Mouse (Mus musculus): ENCODE results near the gene Tnnt3. TPM values are rescaled to one million over a fixed set of nuclear protein-coding genes. Genes with fewer than 3 reads are reported as not detected.

The Tnnt3 gene
- polyA plus RNA-seq, 1 experiment from 2014 or later: 8.0 TPM

DNA sequence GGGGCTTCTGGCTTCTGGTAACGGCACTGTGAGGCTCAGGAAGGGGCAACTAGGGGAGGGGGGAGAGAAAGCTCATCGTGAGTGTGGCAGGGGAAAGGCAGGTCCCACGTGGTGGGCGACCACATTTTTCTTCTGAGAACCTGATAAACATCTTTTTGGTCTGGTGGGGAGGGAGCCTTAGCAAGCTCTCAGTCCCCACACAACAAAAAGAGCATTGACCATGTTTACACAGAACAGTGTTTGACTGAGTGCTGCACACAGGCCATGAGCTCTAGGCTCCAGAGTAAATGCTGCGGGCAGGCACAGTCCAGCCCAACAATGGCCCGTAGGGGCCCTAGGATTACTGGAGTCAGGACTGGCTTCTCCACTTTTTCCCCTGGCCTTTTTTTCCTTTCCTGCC is 40.1 kb downstream of the Tnnt3 start:
- Histone ChIP-seq H3K36me3 (ENCODE audit: control insufficient read depth, insufficient read depth, low read length) (peaks cover 6% of the 10 kb centered on the region; the same call in 1 of the 2 replicates), H3K4me2 (ENCODE audit: low read depth, severe bottlenecking) (no peak overlapping the region; the same call in 1 of the 2 replicates), H3K9ac (ENCODE audit: low read length) (peak overlapping the region; percentile 41), H3K9me3 (ENCODE audit: control insufficient read depth, low read length) (no peaks in the 10 kb centered on the region), H3K4me3 (ENCODE audit: low read depth, low read length) (no peak overlapping the region), H3K4me1 (ENCODE audit: control insufficient read depth, insufficient read depth, low read length) (peaks cover 76% of the 10 kb centered on the region), H3K27ac (replicated peaks; ENCODE audit: low read depth, low read length) (peak overlapping the region; percentile 98), H3K27me3 (ENCODE audit: control insufficient read depth, insufficient read depth, low read length) (no peaks in the 10 kb centered on the region)
- DNase-seq (ENCODE audit: low spot score) (no peak), ATAC-seq (ENCODE audit: insufficient number of reproducible peaks, low FRiP score, low TSS enrichment, low read depth) (no peak)
- WGBS: 15% methylated on average over 6 of the region's 6 CpGs

DNA sequence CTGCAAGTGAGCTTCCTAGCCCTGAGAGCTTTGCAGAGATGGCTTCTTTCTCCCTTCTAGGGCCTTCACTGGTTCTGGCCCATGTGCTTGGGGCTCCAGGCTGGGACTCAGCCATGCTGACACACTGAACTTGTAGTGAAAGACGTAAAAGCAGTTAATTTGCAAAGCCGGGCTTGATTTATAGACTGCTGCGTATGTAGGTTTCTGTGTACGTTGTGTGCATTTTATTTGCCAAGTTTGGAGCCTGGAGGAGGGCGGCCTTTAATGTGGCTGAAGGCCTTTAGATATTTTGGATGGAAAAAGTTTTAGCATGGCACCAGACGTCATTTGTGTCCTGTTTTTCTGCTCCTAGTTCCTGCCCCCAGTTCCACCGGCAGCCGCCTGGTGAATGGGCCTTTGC is 41.2 kb downstream of the Tnnt3 start:
- H3K9ac ChIP-seq (ENCODE audit: low read length): no peak overlapping the region
- DNase-seq (ENCODE audit: low spot score): no peak
- peak overlapping the region; percentile 98 for H3K27ac ChIP-seq (replicated peaks; ENCODE audit: low read depth, low read length)
- WGBS: 23% methylated on average over 8 of the region's 8 CpGs
- no peak overlapping the region for H3K4me3 ChIP-seq (ENCODE audit: low read depth, low read length)
- H3K4me2 ChIP-seq (ENCODE audit: low read depth, severe bottlenecking): no peak overlapping the region
- no peaks in the 10 kb centered on the region for H3K27me3 ChIP-seq (ENCODE audit: control insufficient read depth, insufficient read depth, low read length)
- no peaks in the 10 kb centered on the region for H3K9me3 ChIP-seq (ENCODE audit: control insufficient read depth, low read length)
- peaks cover 6% of the 10 kb centered on the region; the same call in 1 of the 2 replicates for H3K36me3 ChIP-seq (ENCODE audit: control insufficient read depth, insufficient read depth, low read length)
- ATAC-seq (ENCODE audit: insufficient number of reproducible peaks, low FRiP score, low TSS enrichment, low read depth): no peak
- H3K4me1 ChIP-seq (ENCODE audit: control insufficient read depth, insufficient read depth, low read length): peaks cover 75% of the 10 kb centered on the region

DNA sequence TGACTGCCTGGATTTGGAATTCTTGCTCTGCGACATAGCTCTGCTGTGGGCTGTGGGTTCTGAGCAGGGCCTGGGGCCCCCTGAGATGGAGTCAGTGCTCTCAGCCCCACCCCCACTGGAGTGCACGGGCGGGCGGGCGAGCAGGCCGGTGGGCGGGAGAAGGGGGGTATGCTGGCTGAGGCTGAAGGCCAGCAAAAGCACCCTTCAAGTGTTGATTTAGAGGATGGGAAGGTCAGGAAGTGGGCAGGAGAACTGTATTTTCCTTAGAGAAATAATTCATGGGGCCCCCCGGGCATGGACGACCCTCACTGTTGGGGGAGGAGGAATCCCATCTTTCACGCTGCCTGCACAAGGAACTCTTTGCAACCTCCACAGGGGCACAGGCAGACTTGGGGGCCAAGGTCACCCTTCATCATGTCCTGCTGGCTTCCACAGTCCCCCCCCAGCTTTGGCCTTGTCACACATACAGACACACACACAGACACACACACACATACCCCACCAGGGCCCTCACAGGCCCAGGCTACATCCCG is 44.2 kb downstream of the Tnnt3 start:
- no peaks in the 10 kb centered on the region for H3K27me3 ChIP-seq (ENCODE audit: control insufficient read depth, insufficient read depth, low read length)
- H3K4me3 ChIP-seq (ENCODE audit: low read depth, low read length): no peak overlapping the region
- DNase-seq (ENCODE audit: low spot score): peak; percentile 79
- peak overlapping the region; percentile 41 for H3K9ac ChIP-seq (ENCODE audit: low read length)
- no peaks in the 10 kb centered on the region for H3K36me3 ChIP-seq (ENCODE audit: control insufficient read depth, insufficient read depth, low read length)
- 0 out of 2 replicates have a peak overlapping the region, but pooled peaks have one; percentile 12 for H3K4me2 ChIP-seq (ENCODE audit: low read depth, severe bottlenecking)
- peak overlapping the region; percentile 85 for H3K27ac ChIP-seq (replicated peaks; ENCODE audit: low read depth, low read length)
- WGBS: 8% methylated on average over 11 of the region's 11 CpGs
- H3K4me1 ChIP-seq (ENCODE audit: control insufficient read depth, insufficient read depth, low read length): peaks cover 89% of the 10 kb centered on the region
- H3K9me3 ChIP-seq (ENCODE audit: control insufficient read depth, low read length): no peaks in the 10 kb centered on the region
- peak; percentile 37 for ATAC-seq (ENCODE audit: insufficient number of reproducible peaks, low FRiP score, low TSS enrichment, low read depth)

DNA sequence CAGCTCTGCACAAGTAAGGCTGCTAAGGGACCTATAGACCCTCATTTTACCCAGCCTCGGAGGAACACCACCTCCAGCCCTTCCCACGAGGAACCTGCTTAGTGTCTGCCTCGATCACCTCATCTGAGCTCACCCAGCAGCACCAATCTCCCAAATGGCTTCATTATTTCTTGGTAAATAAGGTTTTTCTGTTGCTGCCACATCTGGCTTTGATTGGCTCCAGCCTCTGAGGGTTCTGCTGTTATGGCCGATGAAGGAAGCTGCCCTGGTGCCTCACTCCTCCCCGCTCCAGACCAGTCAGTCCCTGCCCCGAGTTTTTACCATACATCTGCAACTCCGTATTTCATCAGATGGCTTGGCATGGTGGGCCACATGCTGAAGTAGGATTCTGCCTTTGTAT is 47.3 kb downstream of the Tnnt3 start:
- Histone ChIP-seq H3K9me3 (ENCODE audit: control insufficient read depth, low read length) (no peaks in the 10 kb centered on the region), H3K27ac (replicated peaks; ENCODE audit: low read depth, low read length) (peak overlapping the region; percentile 98), H3K4me2 (ENCODE audit: low read depth, severe bottlenecking) (no peak overlapping the region), H3K4me3 (ENCODE audit: low read depth, low read length) (no peak overlapping the region), H3K36me3 (ENCODE audit: control insufficient read depth, insufficient read depth, low read length) (no peaks in the 10 kb centered on the region), H3K27me3 (ENCODE audit: control insufficient read depth, insufficient read depth, low read length) (no peaks in the 10 kb centered on the region), H3K4me1 (ENCODE audit: control insufficient read depth, insufficient read depth, low read length) (peaks cover 89% of the 10 kb centered on the region), H3K9ac (ENCODE audit: low read length) (no peak overlapping the region; the same call in 1 of the 2 replicates)
- no peak for ATAC-seq (ENCODE audit: insufficient number of reproducible peaks, low FRiP score, low TSS enrichment, low read depth)
- 10% methylated on average over 7 of the region's 7 CpGs for WGBS
- peak; percentile 82 for DNase-seq (ENCODE audit: low spot score)

DNA sequence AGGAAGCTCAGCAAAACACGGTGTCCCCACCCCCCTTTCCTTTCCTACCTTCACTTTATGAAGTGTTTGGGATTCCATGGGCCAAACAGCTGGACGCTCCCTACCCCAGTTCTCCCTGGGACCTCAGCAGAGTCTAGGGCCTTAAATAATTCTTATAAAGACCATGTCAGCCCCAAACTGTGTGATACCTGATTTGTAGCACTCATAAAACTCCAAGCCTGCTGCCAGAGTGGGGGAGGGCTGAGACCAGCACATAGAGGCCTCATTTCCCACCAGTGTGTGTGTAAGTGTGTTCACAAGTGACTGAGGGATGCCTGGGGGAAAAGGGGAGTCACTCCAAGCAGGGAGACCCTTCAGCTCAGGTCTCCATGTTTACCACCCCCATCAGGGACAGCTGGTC is 49.2 kb downstream of the Tnnt3 start:
- DNase-seq (ENCODE audit: low spot score) (peak; percentile 87), ATAC-seq (ENCODE audit: insufficient number of reproducible peaks, low FRiP score, low TSS enrichment, low read depth) (peak; percentile 82)
- 3% methylated on average over 2 of the region's 2 CpGs for WGBS

DNA sequence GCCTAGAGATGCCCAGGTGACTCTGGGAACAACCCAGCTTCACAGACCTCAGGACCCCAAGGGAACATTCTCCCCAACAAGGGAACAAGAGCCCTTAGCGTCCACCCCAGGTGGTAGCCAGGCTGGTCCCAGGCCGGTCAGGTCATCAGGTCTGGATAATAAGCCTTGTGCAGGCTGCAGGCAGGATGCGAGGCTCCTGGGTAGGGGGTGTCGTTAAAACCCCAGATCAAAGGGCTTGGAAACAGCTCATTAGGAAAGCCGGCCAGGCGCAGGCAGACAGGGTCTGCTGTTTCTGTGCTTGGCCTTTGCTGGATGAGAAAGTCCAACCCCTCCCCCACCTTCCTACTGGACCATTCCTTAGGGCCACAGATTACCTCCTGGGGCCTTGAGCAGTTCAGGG is 50.1 kb downstream of the Tnnt3 start:
- ATAC-seq (ENCODE audit: insufficient number of reproducible peaks, low FRiP score, low TSS enrichment, low read depth) (no peak), DNase-seq (ENCODE audit: low spot score) (peak; percentile 86)
- H3K27ac ChIP-seq (replicated peaks; ENCODE audit: low read depth, low read length): peak overlapping the region; percentile 98
- H3K9me3 ChIP-seq (ENCODE audit: control insufficient read depth, low read length): no peaks in the 10 kb centered on the region
- H3K4me2 ChIP-seq (ENCODE audit: low read depth, severe bottlenecking): no peak overlapping the region
- WGBS: under 1% methylated on average over 6 of the region's 6 CpGs
- no peak overlapping the region for H3K4me3 ChIP-seq (ENCODE audit: low read depth, low read length)
- no peaks in the 10 kb centered on the region for H3K36me3 ChIP-seq (ENCODE audit: control insufficient read depth, insufficient read depth, low read length)
- H3K27me3 ChIP-seq (ENCODE audit: control insufficient read depth, insufficient read depth, low read length): no peaks in the 10 kb centered on the region
- H3K9ac ChIP-seq (ENCODE audit: low read length): peak overlapping the region; percentile 0; the same call in 1 of the 2 replicates
- H3K4me1 ChIP-seq (ENCODE audit: control insufficient read depth, insufficient read depth, low read length): peaks cover 85% of the 10 kb centered on the region

More for the DNA sequence above, 49.2 kb downstream of the Tnnt3 start:
- Histone ChIP-seq H3K4me3 (ENCODE audit: low read depth, low read length) (no peak overlapping the region), H3K36me3 (ENCODE audit: control insufficient read depth, insufficient read depth, low read length) (no peaks in the 10 kb centered on the region), H3K9ac (ENCODE audit: low read length) (peak overlapping the region; percentile 0; the same call in 1 of the 2 replicates), H3K27me3 (ENCODE audit: control insufficient read depth, insufficient read depth, low read length) (no peaks in the 10 kb centered on the region), H3K27ac (replicated peaks; ENCODE audit: low read depth, low read length) (peak overlapping the region; percentile 98), H3K9me3 (ENCODE audit: control insufficient read depth, low read length) (no peaks in the 10 kb centered on the region), H3K4me1 (ENCODE audit: control insufficient read depth, insufficient read depth, low read length) (peaks cover 88% of the 10 kb centered on the region), H3K4me2 (ENCODE audit: low read depth, severe bottlenecking) (no peak overlapping the region)

DNA sequence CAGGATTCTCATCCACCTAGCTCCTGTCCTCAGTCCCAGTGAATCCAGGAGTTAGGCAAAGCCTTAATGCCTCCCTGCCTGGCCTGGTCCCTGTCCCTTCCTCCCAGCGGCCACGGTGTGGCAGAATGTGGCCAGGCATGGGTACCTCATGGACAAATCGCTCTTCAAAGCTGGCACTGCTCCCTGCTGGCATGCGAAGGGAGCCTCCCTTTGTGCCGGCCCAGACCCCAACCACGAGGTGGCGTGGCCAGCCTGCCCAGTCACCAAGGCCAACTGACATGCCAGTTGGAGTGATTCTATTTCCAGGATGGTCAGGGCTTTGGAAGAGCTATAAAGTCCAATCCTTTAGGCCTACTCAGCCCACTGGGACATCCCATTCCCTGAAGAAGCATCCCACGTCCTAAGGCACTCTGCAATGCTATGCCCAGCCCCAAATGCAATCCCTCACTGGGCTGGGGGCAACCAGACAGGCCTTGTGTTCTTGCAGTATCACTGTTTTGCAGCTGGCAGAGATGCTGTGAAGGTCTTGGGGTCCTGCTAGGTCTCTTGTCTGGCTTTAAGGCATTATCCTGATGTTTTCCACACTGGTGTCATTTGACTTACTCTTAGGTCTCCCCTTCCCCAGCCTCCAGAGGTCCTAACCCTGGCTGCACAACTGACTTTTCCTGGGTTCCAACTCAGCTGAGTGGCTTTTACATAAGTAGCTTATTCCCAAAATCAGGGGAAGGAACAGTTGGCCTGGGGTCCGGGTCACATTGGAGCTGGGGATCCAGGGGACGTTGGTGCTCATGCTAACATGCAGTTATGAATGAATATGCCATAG is 51.5 kb downstream of the Tnnt3 start:
- peak overlapping the region; percentile 98; the same call in 1 of the 2 replicates for H3K27ac ChIP-seq (replicated peaks; ENCODE audit: low read depth, low read length)
- no peaks in the 10 kb centered on the region for H3K36me3 ChIP-seq (ENCODE audit: control insufficient read depth, insufficient read depth, low read length)
- ATAC-seq (ENCODE audit: insufficient number of reproducible peaks, low FRiP score, low TSS enrichment, low read depth): no peak
- H3K4me2 ChIP-seq (ENCODE audit: low read depth, severe bottlenecking): no peak overlapping the region
- no peaks in the 10 kb centered on the region for H3K27me3 ChIP-seq (ENCODE audit: control insufficient read depth, insufficient read depth, low read length)
- WGBS: 87% methylated on average over 10 of the region's 10 CpGs
- no peak overlapping the region for H3K4me3 ChIP-seq (ENCODE audit: low read depth, low read length)
- H3K9ac ChIP-seq (ENCODE audit: low read length): no peak overlapping the region
- no peak for DNase-seq (ENCODE audit: low spot score)
- H3K9me3 ChIP-seq (ENCODE audit: control insufficient read depth, low read length): no peaks in the 10 kb centered on the region
- peaks cover 86% of the 10 kb centered on the region for H3K4me1 ChIP-seq (ENCODE audit: control insufficient read depth, insufficient read depth, low read length)

DNA sequence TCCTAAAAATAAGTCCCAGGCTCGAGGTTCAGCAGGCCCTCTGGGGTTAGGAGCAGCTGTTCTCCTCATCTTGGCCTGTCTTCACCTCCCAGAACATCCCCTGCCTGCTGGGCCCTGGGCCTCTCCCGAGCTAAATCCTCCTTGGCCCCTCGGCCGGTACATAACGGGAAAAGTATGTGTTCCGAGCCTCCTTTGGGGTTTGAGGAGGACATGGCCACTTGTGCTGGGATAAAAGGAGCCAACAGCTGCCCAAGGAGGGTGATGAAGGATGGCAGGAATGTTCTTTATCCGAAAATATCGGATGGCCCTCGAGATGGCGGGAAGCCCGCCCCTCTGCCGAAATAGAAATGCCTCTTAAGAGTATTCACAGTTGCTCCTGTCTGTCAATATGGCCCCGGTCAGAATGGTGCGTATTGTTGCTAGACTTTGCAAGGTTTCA is 52.3 kb downstream of the Tnnt3 start:
- WGBS: 63% methylated on average over 14 of the region's 14 CpGs
- no peaks in the 10 kb centered on the region for H3K9me3 ChIP-seq (ENCODE audit: control insufficient read depth, low read length)
- H3K9ac ChIP-seq (ENCODE audit: low read length): no peak overlapping the region
- DNase-seq (ENCODE audit: low spot score): no peak
- ATAC-seq (ENCODE audit: insufficient number of reproducible peaks, low FRiP score, low TSS enrichment, low read depth): no peak
- no peaks in the 10 kb centered on the region for H3K27me3 ChIP-seq (ENCODE audit: control insufficient read depth, insufficient read depth, low read length)
- no peaks in the 10 kb centered on the region for H3K36me3 ChIP-seq (ENCODE audit: control insufficient read depth, insufficient read depth, low read length)
- no peak overlapping the region for H3K4me2 ChIP-seq (ENCODE audit: low read depth, severe bottlenecking)
- peaks cover 85% of the 10 kb centered on the region for H3K4me1 ChIP-seq (ENCODE audit: control insufficient read depth, insufficient read depth, low read length)
- no peak overlapping the region for H3K4me3 ChIP-seq (ENCODE audit: low read depth, low read length)
- no peak overlapping the region; the same call in 1 of the 2 replicates for H3K27ac ChIP-seq (replicated peaks; ENCODE audit: low read depth, low read length)

Measured in limb, embryonic 11.5 days (tissue).